Mouse (Mus musculus): ENCODE data around the gene Kcnk10. TPM values are rescaled to one million over a fixed set of nuclear protein-coding genes. Genes with fewer than 3 reads are reported as not detected.
A peak's percentile ranks its signal among the peaks of the same experiment; 100 is the strongest.

Kcnk10 gene
- polyA plus RNA-seq, 1 experiment = not detected

- TF ChIP-seq EP300 (IDR thresholded peaks at IDR 0.05; ENCODE audit: insufficient read depth, low read depth, low read length) (no peak), POLR2A (IDR thresholded peaks at IDR 0.05; ENCODE audit: insufficient read depth, low read length) (no peak), CTCF (IDR thresholded peaks at IDR 0.05; ENCODE audit: low read depth, low read length) (no peak)
- Histone ChIP-seq H3K9me3 (replicated peaks; ENCODE audit: control insufficient read depth, insufficient read depth, low read length, poor library complexity, severe bottlenecking) (no peaks in the 10 kb centered on the region), H3K4me3 (ENCODE audit: low read depth, low read length) (peak overlapping the region; percentile 81), H3K27me3 (ENCODE audit: control insufficient read depth, insufficient read depth, low read length, poor library complexity, severe bottlenecking) (peaks cover 7% of the 10 kb centered on the region; the same call in 1 of the 2 replicates), H3K9ac (ENCODE audit: low read depth, poor library complexity, severe bottlenecking) (peak overlapping the region; percentile 29), H3K27ac (ENCODE audit: insufficient read depth, low read length) (no peak overlapping the region), H3K36me3 (ENCODE audit: control insufficient read depth, insufficient read depth, low read length, poor library complexity, severe bottlenecking) (no peaks in the 10 kb centered on the region), H3K4me1 (ENCODE audit: control insufficient read depth, insufficient read depth, low read length) (no peaks in the 10 kb centered on the region)
Observed at GRCm38 (mm10) chr12:98574353-98575194, 3.5 kb downstream of the Kcnk10 start.

- peaks cover 7% of the 10 kb centered on the region; the same call in 1 of the 2 replicates for H3K27me3 ChIP-seq (ENCODE audit: control insufficient read depth, insufficient read depth, low read length, poor library complexity, severe bottlenecking)
- H3K4me3 ChIP-seq (ENCODE audit: low read depth, low read length) = no peak overlapping the region
- no peak overlapping the region for H3K27ac ChIP-seq (ENCODE audit: insufficient read depth, low read length)
- no peak for TF ChIP-seq EP300 (IDR thresholded peaks at IDR 0.05; ENCODE audit: insufficient read depth, low read depth, low read length)
- no peaks in the 10 kb centered on the region for H3K4me1 ChIP-seq (ENCODE audit: control insufficient read depth, insufficient read depth, low read length)
- no peaks in the 10 kb centered on the region for H3K9me3 ChIP-seq (replicated peaks; ENCODE audit: control insufficient read depth, insufficient read depth, low read length, poor library complexity, severe bottlenecking)
- no peak overlapping the region for H3K9ac ChIP-seq (ENCODE audit: low read depth, poor library complexity, severe bottlenecking)
- H3K36me3 ChIP-seq (ENCODE audit: control insufficient read depth, insufficient read depth, low read length, poor library complexity, severe bottlenecking) = no peaks in the 10 kb centered on the region
Observed at GRCm38 (mm10) chr12:98573317-98574270, 4.5 kb downstream of the Kcnk10 start.

- TF ChIP-seq EP300 (IDR thresholded peaks at IDR 0.05; ENCODE audit: insufficient read depth, low read depth, low read length) (no peak), POLR2A (IDR thresholded peaks at IDR 0.05; ENCODE audit: insufficient read depth, low read length) (no peak), CTCF (IDR thresholded peaks at IDR 0.05; ENCODE audit: low read depth, low read length) (no peak)
- Histone ChIP-seq H3K9ac (ENCODE audit: low read depth, poor library complexity, severe bottlenecking) (no peak overlapping the region), H3K4me1 (ENCODE audit: control insufficient read depth, insufficient read depth, low read length) (no peaks in the 10 kb centered on the region), H3K27me3 (ENCODE audit: control insufficient read depth, insufficient read depth, low read length, poor library complexity, severe bottlenecking) (peaks cover 7% of the 10 kb centered on the region; the same call in 1 of the 2 replicates), H3K36me3 (ENCODE audit: control insufficient read depth, insufficient read depth, low read length, poor library complexity, severe bottlenecking) (no peaks in the 10 kb centered on the region), H3K9me3 (replicated peaks; ENCODE audit: control insufficient read depth, insufficient read depth, low read length, poor library complexity, severe bottlenecking) (no peaks in the 10 kb centered on the region), H3K27ac (ENCODE audit: insufficient read depth, low read length) (no peak overlapping the region), H3K4me3 (ENCODE audit: low read depth, low read length) (no peak overlapping the region)
Observed at GRCm38 (mm10) chr12:98571896-98572680, 6.0 kb downstream of the Kcnk10 start.

DNA sequence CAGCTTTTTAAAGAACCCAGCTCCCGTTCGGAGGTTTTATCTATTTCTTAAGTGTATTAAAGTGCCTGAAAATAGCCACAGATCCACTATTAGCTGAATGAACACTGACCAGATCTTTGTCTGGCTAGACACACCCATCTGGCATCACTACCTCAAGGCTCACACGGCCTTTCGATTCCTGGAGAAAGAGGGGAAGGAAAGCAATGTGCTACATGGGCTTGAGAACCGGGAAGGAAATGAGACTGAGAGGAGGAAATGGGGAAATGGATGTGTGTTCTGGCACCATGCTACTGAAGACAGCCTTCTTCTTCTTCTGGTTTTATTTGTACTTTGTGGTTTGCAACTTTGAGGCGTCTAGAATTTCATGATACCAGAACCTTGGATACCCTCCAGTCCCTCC is 8.7 kb downstream of the Kcnk10 start:
- no peaks in the 10 kb centered on the region for H3K4me1 ChIP-seq (ENCODE audit: control insufficient read depth, insufficient read depth, low read length)
- no peak for TF ChIP-seq POLR2A (IDR thresholded peaks at IDR 0.05; ENCODE audit: insufficient read depth, low read length)
- no peak for TF ChIP-seq EP300 (IDR thresholded peaks at IDR 0.05; ENCODE audit: insufficient read depth, low read depth, low read length)
- TF ChIP-seq CTCF (IDR thresholded peaks at IDR 0.05; ENCODE audit: low read depth, low read length) = no peak

GRCm38 (mm10) chr12:98567877-98568276 is 10.2 kb downstream of the Kcnk10 start:
- Histone ChIP-seq H3K27me3 (ENCODE audit: control insufficient read depth, insufficient read depth, low read length, poor library complexity, severe bottlenecking) (no peaks in the 10 kb centered on the region; the same call in 1 of the 2 replicates), H3K36me3 (ENCODE audit: control insufficient read depth, insufficient read depth, low read length, poor library complexity, severe bottlenecking) (no peaks in the 10 kb centered on the region), H3K9me3 (replicated peaks; ENCODE audit: control insufficient read depth, insufficient read depth, low read length, poor library complexity, severe bottlenecking) (no peaks in the 10 kb centered on the region), H3K27ac (ENCODE audit: insufficient read depth, low read length) (no peak overlapping the region), H3K9ac (ENCODE audit: low read depth, poor library complexity, severe bottlenecking) (no peak overlapping the region), H3K4me1 (ENCODE audit: control insufficient read depth, insufficient read depth, low read length) (no peaks in the 10 kb centered on the region), H3K4me3 (ENCODE audit: low read depth, low read length) (no peak overlapping the region)
- TF ChIP-seq CTCF (IDR thresholded peaks at IDR 0.05; ENCODE audit: low read depth, low read length) (no peak), EP300 (IDR thresholded peaks at IDR 0.05; ENCODE audit: insufficient read depth, low read depth, low read length) (no peak), POLR2A (IDR thresholded peaks at IDR 0.05; ENCODE audit: insufficient read depth, low read length) (no peak)

More for the DNA sequence above, 8.7 kb downstream of the Kcnk10 start:
- Histone ChIP-seq H3K36me3 (ENCODE audit: control insufficient read depth, insufficient read depth, low read length, poor library complexity, severe bottlenecking) (no peaks in the 10 kb centered on the region), H3K9me3 (replicated peaks; ENCODE audit: control insufficient read depth, insufficient read depth, low read length, poor library complexity, severe bottlenecking) (no peaks in the 10 kb centered on the region), H3K27ac (ENCODE audit: insufficient read depth, low read length) (no peak overlapping the region), H3K9ac (ENCODE audit: low read depth, poor library complexity, severe bottlenecking) (no peak overlapping the region), H3K4me3 (ENCODE audit: low read depth, low read length) (no peak overlapping the region), H3K27me3 (ENCODE audit: control insufficient read depth, insufficient read depth, low read length, poor library complexity, severe bottlenecking) (no peaks in the 10 kb centered on the region; the same call in 1 of the 2 replicates)
